Comparison of ENCODE assay signal across 20 mouse cellular contexts in the genomic region with DNA sequence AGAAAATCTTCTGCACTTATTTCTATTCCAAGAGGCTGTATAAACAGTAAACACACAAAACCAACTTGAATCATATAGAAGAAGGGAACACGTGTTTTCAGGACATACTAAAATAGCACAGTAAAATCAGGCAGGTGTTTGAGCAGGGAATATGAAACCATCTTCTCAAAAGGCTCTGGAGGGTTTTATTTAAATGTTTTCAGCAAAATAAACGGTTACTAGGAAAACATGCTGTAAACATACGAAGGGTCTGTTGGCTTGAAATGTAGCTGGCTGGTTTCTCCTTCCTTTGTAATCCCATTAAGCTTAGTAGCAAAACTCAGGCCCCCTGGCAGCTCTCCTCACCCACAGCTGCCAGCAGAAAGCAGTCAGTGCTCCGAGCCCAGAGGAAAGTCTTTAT. TPM values are rescaled to one million over a fixed set of nuclear protein-coding genes. Genes with fewer than 3 reads are reported as not detected.
A peak's percentile ranks its signal among the peaks of the same experiment; 100 is the strongest.
DNase-seq lines count a peak whose midpoint lies in the region; ATAC-seq and TF ChIP-seq lines count a peak whose summit lies in the region.
"Had no signal": no experiment of that assay in that cellular context is flagged by ENCODE, and none has a peak within 500 bp of the region (broad histone marks: within the 10 kb centered on the region; RNA-seq: fewer than 3 reads in every experiment).

No protein-coding gene starts in this region.

- no peak overlapping the region for H3K27ac ChIP-seq in hindbrain, postnatal 0 days
- no peak overlapping the region for H3K27ac ChIP-seq in hindbrain, embryonic 11.5 days (ENCODE audit: low read depth, low read length)
- H3K27ac ChIP-seq in midbrain, embryonic 11.5 days (ENCODE audit: low read depth, low read length): no peak overlapping the region
- H3K27ac ChIP-seq in midbrain, embryonic 16.5 days (ENCODE audit: low read length): no peak overlapping the region
- H3K27ac ChIP-seq: embryonic facial prominence, embryonic 13.5 days; forebrain, embryonic 13.5 days; hindbrain, embryonic 14.5 days had no signal

- no peak overlapping the region for H3K4me3 ChIP-seq in hindbrain, postnatal 0 days (ENCODE audit: low read length)
- H3K4me3 ChIP-seq in hindbrain, embryonic 11.5 days (ENCODE audit: low read depth, low read length): no peak overlapping the region
- H3K4me3 ChIP-seq in midbrain, embryonic 11.5 days (ENCODE audit: low read depth, low read length): no peak overlapping the region
- no peak overlapping the region for H3K4me3 ChIP-seq in midbrain, embryonic 16.5 days (ENCODE audit: low read depth, low read length)
- H3K4me3 ChIP-seq: embryonic facial prominence, embryonic 13.5 days; forebrain, embryonic 13.5 days; heart, embryonic 10.5 days had no signal

- no peak overlapping the region for H3K4me2 ChIP-seq in hindbrain, postnatal 0 days (ENCODE audit: low read depth, low read length)
- no peak overlapping the region for H3K4me2 ChIP-seq in hindbrain, embryonic 11.5 days (replicated peaks; ENCODE audit: low read depth, low read length)
- no peak overlapping the region for H3K4me2 ChIP-seq in midbrain, embryonic 11.5 days
- no peak overlapping the region for H3K4me2 ChIP-seq in midbrain, embryonic 16.5 days (ENCODE audit: low read length)
- H3K4me2 ChIP-seq: embryonic facial prominence, embryonic 13.5 days; forebrain, embryonic 13.5 days; hindbrain, embryonic 14.5 days had no signal

- peak; percentile 42 for DNase-seq in hindbrain, postnatal 0 days (ENCODE audit: low spot score)
- no peak for DNase-seq in hindbrain, embryonic 11.5 days (ENCODE audit: low spot score)
- peak; percentile 70 for DNase-seq in midbrain, embryonic 11.5 days (ENCODE audit: low spot score, missing footprints)
- DNase-seq in MN1 (ENCODE audit: low spot score): peak; percentile 14
- no peak for DNase-seq in urinary bladder, adult 18-20 months (ENCODE audit: low spot score in 2 of 2)
- DNase-seq: adrenal gland, postnatal 10 days; cerebellum, adult 11-12 months; cerebellum, adult 9-10 months; cerebellum, postnatal 25 days; forebrain, postnatal 0 days; gastrocnemius, postnatal 25 days; heart, adult 11 months; heart, postnatal 14 days had no signal

- 47% methylated on average over 4 of the region's 4 CpGs for WGBS in hindbrain, postnatal 0 days
- WGBS in hindbrain, embryonic 11.5 days: 61% methylated on average over 4 of the region's 4 CpGs
- 44% methylated on average over 4 of the region's 4 CpGs for WGBS in midbrain, embryonic 11.5 days
- WGBS in midbrain, embryonic 16.5 days: 46% methylated on average over 4 of the region's 4 CpGs

- no peaks in the 10 kb centered on the region for H3K27me3 ChIP-seq in hindbrain, postnatal 0 days (ENCODE audit: insufficient read depth, low read length)
- H3K27me3 ChIP-seq in hindbrain, embryonic 11.5 days (ENCODE audit: control insufficient read depth, insufficient read depth, low read length): no peaks in the 10 kb centered on the region
- H3K27me3 ChIP-seq in midbrain, embryonic 11.5 days (ENCODE audit: control insufficient read depth, insufficient read depth, low read length): no peaks in the 10 kb centered on the region
- no peaks in the 10 kb centered on the region for H3K27me3 ChIP-seq in midbrain, embryonic 16.5 days (ENCODE audit: control insufficient read depth, insufficient read depth, low read depth, low read length)
- H3K27me3 ChIP-seq: embryonic facial prominence, embryonic 13.5 days; forebrain, embryonic 13.5 days had no signal

- no peaks in the 10 kb centered on the region for H3K36me3 ChIP-seq in hindbrain, postnatal 0 days (ENCODE audit: insufficient read depth, low read length)
- no peaks in the 10 kb centered on the region for H3K36me3 ChIP-seq in hindbrain, embryonic 11.5 days (ENCODE audit: control insufficient read depth, insufficient read depth, low read length)
- no peaks in the 10 kb centered on the region for H3K36me3 ChIP-seq in midbrain, embryonic 11.5 days (ENCODE audit: control insufficient read depth, insufficient read depth, low read length)
- no peaks in the 10 kb centered on the region for H3K36me3 ChIP-seq in midbrain, embryonic 16.5 days (ENCODE audit: control insufficient read depth, insufficient read depth, low read length)
- H3K36me3 ChIP-seq: embryonic facial prominence, embryonic 13.5 days; G1E; heart, embryonic 10.5 days had no signal

- no peak for TF ChIP-seq CTCF in hindbrain, postnatal 0 days (IDR thresholded peaks at IDR 0.05; ENCODE audit: low read depth)

- H3K9ac ChIP-seq in hindbrain, postnatal 0 days (replicated peaks; ENCODE audit: low read length): no peak overlapping the region
- no peak overlapping the region for H3K9ac ChIP-seq in hindbrain, embryonic 11.5 days (ENCODE audit: low read depth, low read length)
- no peak overlapping the region for H3K9ac ChIP-seq in midbrain, embryonic 11.5 days (ENCODE audit: low read length)
- no peak overlapping the region for H3K9ac ChIP-seq in midbrain, embryonic 16.5 days (ENCODE audit: low read depth, low read length)
- H3K9ac ChIP-seq: embryonic facial prominence, embryonic 13.5 days; forebrain, embryonic 13.5 days; forebrain, postnatal 0 days; hindbrain, embryonic 14.5 days had no signal

- H3K4me1 ChIP-seq in hindbrain, postnatal 0 days (ENCODE audit: insufficient read depth, low read length): no peaks in the 10 kb centered on the region
- H3K4me1 ChIP-seq in hindbrain, embryonic 11.5 days (replicated peaks; ENCODE audit: control insufficient read depth, insufficient read depth, low read length): no peaks in the 10 kb centered on the region
- H3K4me1 ChIP-seq in midbrain, embryonic 11.5 days (ENCODE audit: control insufficient read depth, insufficient read depth, low read length): 0 out of 2 replicates have a peak, but pooled peaks cover 3% of the 10 kb centered on the region
- H3K4me1 ChIP-seq in midbrain, embryonic 16.5 days (ENCODE audit: control insufficient read depth, insufficient read depth, low read length): 0 out of 2 replicates have a peak, but pooled peaks cover 3% of the 10 kb centered on the region
- H3K4me1 ChIP-seq: forebrain, embryonic 13.5 days had no signal

- H3K9me3 ChIP-seq in hindbrain, postnatal 0 days (ENCODE audit: low read length): no peaks in the 10 kb centered on the region
- H3K9me3 ChIP-seq in hindbrain, embryonic 11.5 days (ENCODE audit: control insufficient read depth, low read length): no peaks in the 10 kb centered on the region
- no peaks in the 10 kb centered on the region for H3K9me3 ChIP-seq in midbrain, embryonic 11.5 days (ENCODE audit: control insufficient read depth, low read length)
- H3K9me3 ChIP-seq in midbrain, embryonic 16.5 days (replicated peaks; ENCODE audit: control insufficient read depth, low read length, poor library complexity, severe bottlenecking): no peaks in the 10 kb centered on the region
- H3K9me3 ChIP-seq: embryonic facial prominence, embryonic 13.5 days; forebrain, embryonic 13.5 days; G1E; heart, embryonic 10.5 days had no signal

- no peak for ATAC-seq in hindbrain, postnatal 0 days
- ATAC-seq in hindbrain, embryonic 11.5 days (ENCODE audit: low FRiP score): no peak
- no peak for ATAC-seq in midbrain, embryonic 11.5 days (ENCODE audit: low FRiP score)
- ATAC-seq in midbrain, embryonic 16.5 days: no peak
- ATAC-seq: forebrain, embryonic 13.5 days; forebrain, postnatal 0 days had no signal

RNA-seq across cellular contexts. Expression of a gene that starts 6.6 kb away (rescaled TPM):
- 0.10 and 0.22 TPM in 2 replicates for total RNA-seq in hindbrain, postnatal 0 days (2014; rRNA removed)
- polyA plus RNA-seq in hindbrain, postnatal 0 days (2015; fragmentation: Nextera tagmentation; extraction: Ambion mirVana): 0.05 and 0.09 TPM in 2 replicates
- polyA plus RNA-seq in hindbrain, embryonic 11.5 days (2014; fragmentation: Nextera tagmentation; extraction: Ambion mirVana): 0.17 and 0.20 TPM in 2 replicates
- polyA plus RNA-seq in midbrain, embryonic 11.5 days (2014; fragmentation: Nextera tagmentation; extraction: Ambion mirVana): 0.01 and 0.08 TPM in 2 replicates
- 0.06 and 0.08 TPM in 2 replicates for polyA plus RNA-seq in midbrain, embryonic 16.5 days (2015; fragmentation: Nextera tagmentation; extraction: Ambion mirVana)

RNA-seq across cellular contexts. Expression of a gene that starts 9.0 kb away (rescaled TPM):
- total RNA-seq in hindbrain, postnatal 0 days (2014; rRNA removed): not detected in 2 replicates
- 0.11 and 0.18 TPM in 2 replicates for polyA plus RNA-seq in hindbrain, postnatal 0 days (2015; fragmentation: Nextera tagmentation; extraction: Ambion mirVana)
- polyA plus RNA-seq in hindbrain, embryonic 11.5 days (2014; fragmentation: Nextera tagmentation; extraction: Ambion mirVana): not detected in 2 replicates
- not detected in 2 replicates for polyA plus RNA-seq in midbrain, embryonic 11.5 days (2014; fragmentation: Nextera tagmentation; extraction: Ambion mirVana)
- 0.20 and 0.26 TPM in 2 replicates for polyA plus RNA-seq in midbrain, embryonic 16.5 days (2015; fragmentation: Nextera tagmentation; extraction: Ambion mirVana)
- total RNA-seq: hematopoietic stem cell, adult 5-6 weeks had no signal
- polyA plus RNA-seq: embryonic facial prominence, embryonic 13.5 days; forebrain, embryonic 13.5 days; G1E; heart, embryonic 10.5 days had no signal

Comparison
In these comparisons a context has a peak if more than half of its experiments do, and no peak if none do; other contexts are left out.
1. DNase-seq: peak in hindbrain, postnatal 0 days (single experiment), midbrain, embryonic 11.5 days (single experiment) and MN1 (single experiment); none in hindbrain, embryonic 11.5 days (single experiment) and urinary bladder, adult 18-20 months (0 of 2).